Comparison of ENCODE assay signal across 8 mouse cellular contexts in the genomic region with DNA sequence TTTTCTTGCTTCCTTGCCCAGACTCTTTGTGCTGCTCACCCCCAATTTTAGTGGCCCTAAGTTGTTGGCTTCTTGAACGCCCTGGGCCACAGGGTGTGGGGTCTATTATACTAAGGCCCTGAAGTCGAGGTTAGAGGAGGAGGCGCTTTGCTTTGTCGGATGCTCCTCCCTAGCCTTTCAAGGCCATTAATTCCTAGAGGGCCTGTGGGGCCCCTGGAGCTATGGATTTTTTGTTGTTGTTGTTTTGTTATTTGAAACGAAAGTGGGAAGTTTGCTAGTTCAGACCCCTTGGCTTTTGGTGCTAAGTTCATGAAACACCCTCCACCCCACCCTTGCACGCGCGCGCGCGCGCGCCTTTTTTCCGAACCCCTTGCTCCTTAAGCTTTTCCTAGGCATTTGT. TPM values are rescaled to one million over a fixed set of nuclear protein-coding genes. Genes with fewer than 3 reads are reported as not detected.
DNase-seq lines count a peak whose midpoint lies in the region; ATAC-seq and TF ChIP-seq lines count a peak whose summit lies in the region.

No protein-coding gene starts in this region.

- TF ChIP-seq POLR2A in cortical plate, adult 2 months (IDR thresholded peaks at IDR 0.05; ENCODE audit: extremely low read depth, insufficient read depth, low read length) = no peak

- peak overlapping the region; percentile 57 for H3K4me2 ChIP-seq in hindbrain, embryonic 13.5 days

- DNase-seq in heart, adult 8-10 months (ENCODE audit: low spot score) = peak; percentile 9
- DNase-seq in heart, postnatal 4 days = no peak
- DNase-seq in 416B (ENCODE audit: low read depth) = peak; percentile 72
- DNase-seq in retina, postnatal 1 day = no peak

- peak; percentile 73 for ATAC-seq in hindbrain, embryonic 13.5 days (ENCODE audit: low FRiP score)
- ATAC-seq in inflammation-experienced regulatory T-cells, adult 6 months = no peak

- TF ChIP-seq CTCF in cortical plate, adult 2 months (IDR thresholded peaks at IDR 0.05; ENCODE audit: extremely low read depth, insufficient read depth, low read length) = no peak

- H3K4me1 ChIP-seq in cortical plate, adult 2 months (ENCODE audit: control insufficient read depth, insufficient read depth, low read length) = no peaks in the 10 kb centered on the region
- peaks cover 20% of the 10 kb centered on the region for H3K4me1 ChIP-seq in hindbrain, embryonic 13.5 days (replicated peaks)
- peaks cover 15% of the 10 kb centered on the region for H3K4me1 ChIP-seq in megakaryocyte, embryonic 14.5 days

- H3K27me3 ChIP-seq in hindbrain, embryonic 13.5 days = no peaks in the 10 kb centered on the region
- peaks cover 2% of the 10 kb centered on the region for H3K27me3 ChIP-seq in megakaryocyte, embryonic 14.5 days (replicated peaks)

- H3K9me3 ChIP-seq in hindbrain, embryonic 13.5 days = no peaks in the 10 kb centered on the region
- H3K9me3 ChIP-seq in megakaryocyte, embryonic 14.5 days = no peaks in the 10 kb centered on the region

- H3K4me3 ChIP-seq in cortical plate, adult 2 months (ENCODE audit: insufficient read depth, low read length) = peak overlapping the region; percentile 41
- H3K4me3 ChIP-seq in hindbrain, embryonic 13.5 days = peak overlapping the region; percentile 62
- H3K4me3 ChIP-seq in megakaryocyte, embryonic 14.5 days (replicated peaks) = peak overlapping the region; percentile 93

- H3K36me3 ChIP-seq in hindbrain, embryonic 13.5 days = peaks cover 3% of the 10 kb centered on the region; the same call in 1 of the 2 replicates
- H3K36me3 ChIP-seq in megakaryocyte, embryonic 14.5 days (replicated peaks; ENCODE audit: low read length) = peaks cover 20% of the 10 kb centered on the region

- 13% methylated on average over 14 of the region's 14 CpGs for WGBS in hindbrain, embryonic 13.5 days

- peak overlapping the region; percentile 81 for H3K9ac ChIP-seq in hindbrain, embryonic 13.5 days

- peak overlapping the region; percentile 14; the same call in 1 of the 2 replicates for H3K27ac ChIP-seq in cortical plate, adult 2 months (ENCODE audit: insufficient read depth, low read length)
- H3K27ac ChIP-seq in hindbrain, embryonic 13.5 days = peak overlapping the region; percentile 95

RNA-seq across cellular contexts. Expression of gene Nono, which starts 0.9 kb away (rescaled TPM):
- 10 to 100 TPM; 52.5 to 70.1 (median 58.9) TPM for total RNA-seq in heart, adult 8-10 months (2022)
- total RNA-seq in heart, postnatal 4 days (2021) = 100 to 1,000 TPM; 177 to 191 TPM
- polyA plus RNA-seq in cortical plate, adult 2 months (2012; rRNA removed) = 112 and 117 TPM in 2 replicates
- 389 and 393 TPM in 2 replicates for polyA plus RNA-seq in hindbrain, embryonic 13.5 days (2015; fragmentation: Nextera tagmentation; extraction: Ambion mirVana)
- polyA plus RNA-seq in megakaryocyte, embryonic 14.5 days (2012; ENCODE audit: insufficient read depth, low replicate concordance) = 3.5 and 24.5 TPM in 2 replicates
- polyA plus RNA-seq in inflammation-experienced regulatory T-cells, adult 6 months (2017; shearing (Covaris generic)) = 100 to 1,000 TPM; 343 to 390 (median 352) TPM

RNA-seq across cellular contexts. Expression of gene Zmym3, which starts 9.3 kb away (rescaled TPM):
- total RNA-seq in heart, adult 8-10 months (2022) = 10 to 100 TPM; 10.2 to 21.5 (median 16.2) TPM
- 10 to 100 TPM; 39.4 to 40.3 TPM for total RNA-seq in heart, postnatal 4 days (2021)
- 177 and 193 TPM in 2 replicates for polyA plus RNA-seq in cortical plate, adult 2 months (2012; rRNA removed)
- 60.2 and 63.5 TPM in 2 replicates for polyA plus RNA-seq in hindbrain, embryonic 13.5 days (2015; fragmentation: Nextera tagmentation; extraction: Ambion mirVana)
- polyA plus RNA-seq in megakaryocyte, embryonic 14.5 days (2012; ENCODE audit: insufficient read depth, low replicate concordance) = 10.9 and 14.1 TPM in 2 replicates
- 10 to 100 TPM; 12.3 to 22.1 (median 15.8) TPM for polyA plus RNA-seq in inflammation-experienced regulatory T-cells, adult 6 months (2017; shearing (Covaris generic))

RNA-seq across cellular contexts. Expression of gene Itgb1bp2, which starts 18.9 kb away (rescaled TPM):
- total RNA-seq in heart, adult 8-10 months (2022) = 100 to 1,000 TPM; 154 to 226 (median 179) TPM
- 100 to 1,000 TPM; 157 to 185 TPM for total RNA-seq in heart, postnatal 4 days (2021)
- 1.8 and 1.9 TPM in 2 replicates for polyA plus RNA-seq in cortical plate, adult 2 months (2012; rRNA removed)
- 1.7 and 2.3 TPM in 2 replicates for polyA plus RNA-seq in hindbrain, embryonic 13.5 days (2015; fragmentation: Nextera tagmentation; extraction: Ambion mirVana)
- not detected in 2 replicates for polyA plus RNA-seq in megakaryocyte, embryonic 14.5 days (2012; ENCODE audit: insufficient read depth, low replicate concordance)
- under 1 TPM in 2 of 3 experiments, not detected in 1; 0.26 to 0.73 TPM for polyA plus RNA-seq in inflammation-experienced regulatory T-cells, adult 6 months (2017; shearing (Covaris generic))

RNA-seq across cellular contexts. Expression of gene Gjb1, which starts 53.8 kb away (rescaled TPM):
- total RNA-seq in heart, adult 8-10 months (2022) = not detected
- total RNA-seq in heart, postnatal 4 days (2021) = not detected
- polyA plus RNA-seq in cortical plate, adult 2 months (2012; rRNA removed) = 24.2 and 34.6 TPM in 2 replicates
- 0.58 and 1.2 TPM in 2 replicates for polyA plus RNA-seq in hindbrain, embryonic 13.5 days (2015; fragmentation: Nextera tagmentation; extraction: Ambion mirVana)
- not detected in 2 replicates for polyA plus RNA-seq in megakaryocyte, embryonic 14.5 days (2012; ENCODE audit: insufficient read depth, low replicate concordance)
- polyA plus RNA-seq in inflammation-experienced regulatory T-cells, adult 6 months (2017; shearing (Covaris generic)) = not detected

Comparison
In these comparisons a context has a peak if more than half of its experiments do, and no peak if none do; other contexts are left out.
1. DNase-seq: peak in heart, adult 8-10 months (single experiment) and 416B (single experiment); none in heart, postnatal 4 days (single experiment) and retina, postnatal 1 day (single experiment).
2. H3K4me3 ChIP-seq: peak in every context shown above with its lines; median percentile 93 in megakaryocyte, embryonic 14.5 days; 62 in hindbrain, embryonic 13.5 days; 41 in cortical plate, adult 2 months.